Mouse (Mus musculus) 3T3-L1 (cell line): ENCODE results near the gene Bcas3.

ENCODE experiments used
- DNase-seq: peaks from one replicate; pipeline ENCODE4 v3.0.0-alpha.2; 2015; ENCODE audit warnings: low read depth, low spot score

The Bcas3 gene

GRCm38 (mm10) chr11:85841211-85841681 is 488.3 kb downstream of the Bcas3 start:
- DNase-seq = no peak

- DNase-seq = no peak
Observed at GRCm38 (mm10) chr11:85841980-85842379, 489.0 kb downstream of the Bcas3 start.

- no peak for DNase-seq
Observed at GRCm38 (mm10) chr11:85842596-85843346, 489.8 kb downstream of the Bcas3 start.

- DNase-seq = peak; percentile 72
Observed at GRCm38 (mm10) chr11:85843347-85843692, 490.4 kb downstream of the Bcas3 start.

- DNase-seq = peak; percentile 88
Observed at GRCm38 (mm10) chr11:85844144-85844965, 491.4 kb downstream of the Bcas3 start.

GRCm38 (mm10) chr11:85844971-85845370 is 492.0 kb downstream of the Bcas3 start:
- DNase-seq = no peak

GRCm38 (mm10) chr11:85845921-85846320 is 493.0 kb downstream of the Bcas3 start:
- no peak for DNase-seq

GRCm38 (mm10) chr11:85846509-85846908 is 493.5 kb downstream of the Bcas3 start:
- DNase-seq = no peak

- peak; percentile 91 for DNase-seq
Observed at GRCm38 (mm10) chr11:85849037-85849436, 496.1 kb downstream of the Bcas3 start.

GRCm38 (mm10) chr11:85850233-85850632 is 497.3 kb downstream of the Bcas3 start, which contains the start of gene Gm11444:
Gene Gm11444, minus strand, starts transcription at chr11:85850333.
- no peak for DNase-seq

- DNase-seq = peak; percentile 19
Observed at GRCm38 (mm10) chr11:85850758-85851157, 497.8 kb downstream of the Bcas3 start.

- no peak for DNase-seq
Observed at GRCm38 (mm10) chr11:85857997-85858698, 505.2 kb downstream of the Bcas3 start.

GRCm38 (mm10) chr11:85864363-85864762 is 511.4 kb downstream of the Bcas3 start:
- peak; percentile 32 for DNase-seq
